Mouse (Mus musculus) intestine, embryonic 16.5 days (tissue): Measurements from ENCODE around the gene Raph1. TPM values are rescaled to one million over a fixed set of nuclear protein-coding genes. Genes with fewer than 3 reads are reported as not detected.
A peak's percentile ranks its signal among the peaks of the same experiment; 100 is the strongest.

ENCODE experiments used
- ATAC-seq: fragments of 200-750 bp; cut with Nextera tagmentation; 2 replicates; pipeline ENCODE4 v1.8.0; 2017; ENCODE audit warnings: moderate TSS enrichment, moderate library complexity
- H3K27ac ChIP-seq: fragments of 300-500 bp; sonication (generic); 2 replicates; pipeline ENCODE4 v1.5.1; 2014; ENCODE audit warnings: mild to moderate bottlenecking, low read length
- H3K27me3 ChIP-seq: fragments of 300-500 bp; sonication (generic); replicated peaks from 2 replicates; pipeline ENCODE4 v1.6.1; 2014; ENCODE audit warnings: low read length, control low read depth, mixed read lengths; ENCODE audit not compliant: control insufficient read depth, insufficient read depth
- H3K36me3 ChIP-seq: fragments of 300-500 bp; sonication (generic); 2 replicates; pipeline ENCODE4 v1.6.1; 2014; ENCODE audit warnings: low read length, control low read depth; ENCODE audit not compliant: control insufficient read depth, insufficient read depth
- H3K4me1 ChIP-seq: fragments of 300-500 bp; sonication (generic); 2 replicates; pipeline ENCODE4 v1.6.1; 2014; ENCODE audit warnings: low read length, control low read depth, mixed read lengths; ENCODE audit not compliant: control insufficient read depth, insufficient read depth
- H3K4me2 ChIP-seq: fragments of 300-500 bp; sonication (generic); 2 replicates; pipeline ENCODE4 v1.6.1; 2014; ENCODE audit warnings: low read depth, low read length, control low read depth
- H3K4me3 ChIP-seq: fragments of 300-500 bp; sonication (generic); 2 replicates; pipeline ENCODE4 v1.5.1; 2014; ENCODE audit warnings: mild to moderate bottlenecking, low read length
- H3K9ac ChIP-seq: fragments of 300-500 bp; sonication (generic); 2 replicates; pipeline ENCODE4 v1.6.1; 2014; ENCODE audit warnings: low read depth, low read length
- H3K9me3 ChIP-seq: fragments of 300-500 bp; sonication (generic); 2 replicates; pipeline ENCODE4 v1.6.1; 2016; ENCODE audit warnings: low read length, control low read depth; ENCODE audit not compliant: control insufficient read depth
- WGBS: fragments of 180-500 bp; shearing (Covaris S2); extraction: QIAGEN DNeasy Blood & Tissue Kit; methylation state at CpG from one replicate; pipeline ENCODE4 v1.1.7; 2014; 5-methylcytosine and 5-hydroxymethylcytosine counted together
- polyA plus RNA-seq: library from polyadenylated mRNA; unstranded; fragments of >200 nt; fragmentation: Nextera tagmentation; extraction: Ambion mirVana; gene quantifications from 2 replicates; pipeline ENCODE4 v1.2.1, GENCODE M21; 2015

Gene Raph1
- polyA plus RNA-seq, 1 experiment from 2014 or later = 20.2 TPM

DNA sequence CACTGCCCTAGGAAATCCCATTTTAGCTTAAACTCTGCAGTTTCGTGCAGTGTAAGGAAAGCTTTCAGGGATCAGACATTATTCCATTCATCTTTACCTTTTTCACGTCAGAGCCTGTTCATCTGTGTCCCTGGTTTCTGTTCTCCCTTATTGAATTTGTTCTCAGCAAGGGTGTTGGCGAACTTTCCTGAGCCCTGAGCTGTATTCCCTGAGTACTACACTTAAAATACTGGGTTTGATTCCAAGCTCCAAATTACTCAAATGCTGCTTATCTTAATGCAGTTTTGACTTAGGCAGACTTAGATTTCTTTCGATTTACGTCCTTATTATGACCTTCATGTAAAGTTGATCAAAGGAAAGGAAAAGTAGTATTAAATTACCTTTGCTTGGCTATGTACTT, 417 bp upstream of the Raph1 start:
- Histone ChIP-seq H3K4me3 (peak overlapping the region; percentile 82), H3K4me1 (peaks cover 2% of the 10 kb centered on the region; the same call in 1 of the 2 replicates), H3K9ac (peak overlapping the region; percentile 93), H3K4me2 (peak overlapping the region; percentile 72), H3K27me3 (no peaks in the 10 kb centered on the region), H3K9me3 (no peaks in the 10 kb centered on the region), H3K36me3 (no peaks in the 10 kb centered on the region), H3K27ac (peak overlapping the region; percentile 95)
- 20% methylated on average over 5 of the region's 5 CpGs for WGBS
- ATAC-seq = no peak

DNA sequence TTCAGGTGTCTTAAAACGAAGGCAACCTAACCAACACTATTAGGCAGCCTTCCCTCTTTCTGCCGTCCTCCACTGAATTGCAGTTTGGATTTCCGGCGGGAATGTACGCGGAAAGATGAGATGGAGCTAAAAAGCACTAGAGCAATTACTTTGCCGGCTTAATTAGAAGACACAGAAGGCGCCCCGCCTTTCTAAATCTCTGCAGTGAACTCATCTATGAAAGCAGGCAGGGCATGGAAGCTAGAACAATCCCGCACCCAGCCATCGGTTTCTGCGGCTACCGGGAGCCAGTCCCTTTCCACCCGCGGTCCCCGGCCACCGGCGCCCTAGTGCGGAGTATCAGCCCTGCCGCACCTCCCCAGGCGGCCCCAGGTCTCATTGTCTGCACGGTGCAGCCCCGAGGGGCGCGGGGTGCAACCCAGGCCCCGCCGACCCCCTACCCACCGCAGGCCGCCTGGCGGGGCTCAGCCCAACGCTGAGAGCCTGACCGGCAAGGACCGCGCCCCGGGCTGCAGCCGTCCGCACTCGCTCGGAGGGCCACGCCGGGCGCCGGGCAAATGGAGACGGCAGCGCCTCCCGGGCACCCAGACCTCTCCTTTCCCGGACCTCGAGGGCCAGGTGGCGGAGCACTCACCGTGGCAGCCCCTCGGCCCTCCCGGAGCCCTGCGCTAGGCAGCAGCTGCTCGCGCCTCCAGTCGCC, 823 bp downstream of the Raph1 start:
- ATAC-seq = peak; percentile 66
- peaks cover 4% of the 10 kb centered on the region for H3K9me3 ChIP-seq
- no peaks in the 10 kb centered on the region for H3K27me3 ChIP-seq
- H3K9ac ChIP-seq = peak overlapping the region; percentile 93
- H3K4me2 ChIP-seq = peak overlapping the region; percentile 72
- under 1% methylated on average over 54 of the region's 56 CpGs for WGBS
- peak overlapping the region; percentile 82 for H3K4me3 ChIP-seq
- H3K36me3 ChIP-seq = peaks cover 4% of the 10 kb centered on the region
- H3K4me1 ChIP-seq = peaks cover 2% of the 10 kb centered on the region; the same call in 1 of the 2 replicates
- H3K27ac ChIP-seq = peak overlapping the region; percentile 96

DNA sequence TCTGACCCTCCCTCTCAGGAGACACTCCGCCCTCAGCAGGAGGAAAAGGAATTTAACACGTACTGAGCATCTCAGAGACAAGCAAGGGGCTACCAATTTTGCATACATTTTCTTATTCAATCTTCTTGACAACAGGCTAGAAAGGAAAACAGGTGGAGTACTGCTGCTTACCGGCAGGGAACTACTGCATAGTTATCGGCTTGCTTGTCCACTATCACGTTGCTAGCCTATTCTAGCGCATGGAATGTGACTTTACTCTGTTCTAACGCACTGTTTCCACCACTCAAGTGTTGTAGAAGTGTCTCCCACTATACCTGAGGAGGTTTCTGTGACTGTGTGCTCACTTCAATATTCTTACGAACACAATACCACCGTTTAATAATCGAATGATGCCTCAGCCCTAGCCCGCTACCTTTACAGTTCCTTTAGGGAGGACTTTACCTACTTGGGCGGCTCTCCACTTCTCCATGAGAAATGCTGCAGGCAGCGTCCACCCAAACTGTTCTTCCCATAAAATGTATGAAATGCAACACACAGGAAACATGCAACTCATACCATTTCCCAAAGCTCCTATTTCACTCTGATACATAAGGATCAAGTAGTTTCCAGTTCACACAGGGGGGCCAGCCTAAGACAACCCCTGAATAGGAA, 1.5 kb downstream of the Raph1 start:
- 1% methylated on average over 13 of the region's 13 CpGs for WGBS
- H3K4me1 ChIP-seq = peaks cover 2% of the 10 kb centered on the region; the same call in 1 of the 2 replicates
- H3K4me3 ChIP-seq = peak overlapping the region; percentile 82
- peak overlapping the region; percentile 72 for H3K4me2 ChIP-seq
- ATAC-seq = no peak
- H3K9me3 ChIP-seq = peaks cover 7% of the 10 kb centered on the region
- peak overlapping the region; percentile 96 for H3K27ac ChIP-seq
- peaks cover 7% of the 10 kb centered on the region for H3K36me3 ChIP-seq
- H3K27me3 ChIP-seq = no peaks in the 10 kb centered on the region
- H3K9ac ChIP-seq = peak overlapping the region; percentile 93

DNA sequence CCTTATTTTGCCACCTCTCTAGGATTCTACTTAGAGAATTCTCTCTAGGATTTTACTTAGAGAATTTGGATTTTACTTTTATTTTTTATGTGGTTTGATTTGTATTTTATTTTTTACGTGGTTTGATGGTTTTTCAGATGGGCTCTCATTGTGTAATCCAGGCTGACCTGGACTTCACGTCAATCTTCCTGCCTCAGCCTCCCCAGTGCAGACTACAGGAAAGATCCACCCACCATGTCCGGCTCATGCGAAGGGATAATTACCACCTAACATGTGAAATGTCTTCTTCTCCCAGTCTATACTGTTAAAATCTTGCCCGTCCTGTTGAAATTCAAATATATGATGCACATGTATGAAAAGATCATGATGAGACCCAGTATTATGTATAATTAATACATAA, 2.2 kb downstream of the Raph1 start:
- no peaks in the 10 kb centered on the region for H3K27me3 ChIP-seq
- H3K4me3 ChIP-seq = no peak overlapping the region
- H3K27ac ChIP-seq = no peak overlapping the region
- H3K4me1 ChIP-seq = peaks cover 2% of the 10 kb centered on the region; the same call in 1 of the 2 replicates
- H3K9me3 ChIP-seq = peaks cover 7% of the 10 kb centered on the region
- no peak overlapping the region for H3K9ac ChIP-seq
- peak overlapping the region; percentile 72 for H3K4me2 ChIP-seq
- peaks cover 9% of the 10 kb centered on the region for H3K36me3 ChIP-seq
- no peak for ATAC-seq
- 80% methylated on average over 5 of the region's 5 CpGs for WGBS

DNA sequence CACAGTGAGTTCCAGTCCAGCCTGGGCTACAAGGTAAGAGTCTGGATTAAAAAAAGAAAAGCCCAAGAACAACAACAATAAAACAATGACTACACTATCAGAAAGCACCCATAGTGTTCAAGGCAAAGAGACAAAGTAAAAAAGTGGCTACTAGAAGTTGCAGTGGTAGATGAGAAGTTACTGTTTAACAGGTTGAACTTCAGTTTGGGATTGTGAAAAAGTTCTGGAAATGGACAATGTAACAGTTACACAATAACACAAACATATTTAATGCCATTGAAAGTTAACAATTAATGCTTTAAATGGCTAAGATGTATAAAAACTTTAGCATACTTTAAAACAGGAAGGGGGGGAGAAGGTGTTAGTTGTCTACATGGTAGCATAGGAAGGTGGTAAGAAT, 3.9 kb downstream of the Raph1 start:
- H3K4me3 ChIP-seq = no peak overlapping the region
- H3K9me3 ChIP-seq = peaks cover 7% of the 10 kb centered on the region
- H3K4me1 ChIP-seq = peaks cover 2% of the 10 kb centered on the region; the same call in 1 of the 2 replicates
- no peak overlapping the region for H3K9ac ChIP-seq
- no peak overlapping the region for H3K4me2 ChIP-seq
- no peak overlapping the region for H3K27ac ChIP-seq
- H3K27me3 ChIP-seq = no peaks in the 10 kb centered on the region
- ATAC-seq = no peak
- peaks cover 9% of the 10 kb centered on the region for H3K36me3 ChIP-seq

DNA sequence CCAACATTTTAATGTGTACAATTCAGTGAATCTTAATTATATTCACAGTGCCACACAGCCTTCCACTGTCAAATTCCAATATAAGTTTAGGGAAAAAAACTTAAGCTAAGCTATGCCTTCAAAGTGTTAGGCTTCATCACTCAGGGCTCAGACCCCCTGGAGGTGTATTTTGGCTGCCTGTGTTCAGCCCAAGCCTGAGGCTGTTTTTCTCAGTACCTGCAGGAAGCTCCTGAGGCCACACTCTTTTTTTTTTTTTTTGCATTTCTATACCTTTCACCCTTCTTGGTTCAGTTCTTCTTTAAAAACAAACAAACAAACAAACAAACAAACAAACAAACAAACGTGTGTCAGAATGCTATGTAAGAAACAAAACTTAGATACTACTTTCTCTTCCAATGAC, 23.2 kb downstream of the Raph1 start:
- Histone ChIP-seq H3K36me3 (peaks cover 6% of the 10 kb centered on the region), H3K4me2 (no peak overlapping the region), H3K27ac (no peak overlapping the region), H3K9me3 (peaks cover 8% of the 10 kb centered on the region; the same call in 1 of the 2 replicates), H3K4me1 (no peaks in the 10 kb centered on the region), H3K4me3 (no peak overlapping the region), H3K9ac (no peak overlapping the region), H3K27me3 (no peaks in the 10 kb centered on the region)
- WGBS = 32% methylated on average over 1 of the region's 1 CpGs
- ATAC-seq = no peak

DNA sequence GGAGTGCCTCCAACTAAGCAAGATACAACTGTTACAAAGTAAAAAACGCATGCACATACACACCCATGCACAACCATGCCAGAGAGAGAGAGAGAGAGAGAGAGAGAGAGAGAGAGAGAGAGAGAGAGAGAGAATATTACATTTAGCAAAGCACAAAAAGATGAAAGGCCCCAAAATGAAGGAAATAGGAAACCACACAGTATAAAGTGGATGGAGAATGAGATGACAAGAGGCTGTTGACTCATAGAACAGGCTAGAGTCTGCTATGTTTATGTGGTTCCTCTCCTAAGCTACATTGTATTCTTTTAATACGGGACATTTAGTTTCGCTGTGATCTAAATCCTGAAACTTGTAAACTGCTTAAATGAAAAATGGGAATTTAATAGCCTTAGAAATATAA, 27.6 kb downstream of the Raph1 start:
- Histone ChIP-seq H3K27ac (no peak overlapping the region), H3K27me3 (no peaks in the 10 kb centered on the region), H3K36me3 (no peaks in the 10 kb centered on the region), H3K9ac (no peak overlapping the region), H3K9me3 (no peaks in the 10 kb centered on the region), H3K4me2 (no peak overlapping the region), H3K4me3 (no peak overlapping the region), H3K4me1 (no peaks in the 10 kb centered on the region)
- WGBS = 80% methylated on average over 3 of the region's 3 CpGs
- no peak for ATAC-seq

DNA sequence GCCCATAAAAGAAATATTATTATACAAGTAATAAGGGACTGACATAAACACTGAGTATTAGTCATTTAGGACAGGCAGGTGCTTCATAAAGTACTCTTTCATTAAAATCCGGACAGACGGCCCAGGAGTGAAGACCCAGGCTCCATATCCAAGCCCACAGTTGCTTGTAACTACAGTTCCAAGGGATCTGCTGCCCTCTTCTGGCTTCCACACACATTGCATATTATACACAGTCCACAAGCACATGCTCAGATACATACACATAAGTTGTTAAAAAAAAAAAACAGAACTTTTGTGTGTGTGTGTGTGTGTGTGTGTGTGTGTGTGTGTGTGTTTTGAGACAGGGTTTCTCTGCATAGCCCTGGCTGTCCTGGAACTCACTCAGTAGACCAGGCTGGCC, 32.0 kb downstream of the Raph1 start:
- H3K27me3 ChIP-seq = no peaks in the 10 kb centered on the region
- no peaks in the 10 kb centered on the region for H3K4me1 ChIP-seq
- no peak overlapping the region for H3K4me3 ChIP-seq
- no peaks in the 10 kb centered on the region for H3K9me3 ChIP-seq
- H3K9ac ChIP-seq = no peak overlapping the region
- ATAC-seq = no peak
- WGBS = 88% methylated on average over 2 of the region's 2 CpGs
- H3K4me2 ChIP-seq = no peak overlapping the region
- peaks cover 4% of the 10 kb centered on the region; the same call in 1 of the 2 replicates for H3K36me3 ChIP-seq
- H3K27ac ChIP-seq = no peak overlapping the region

DNA sequence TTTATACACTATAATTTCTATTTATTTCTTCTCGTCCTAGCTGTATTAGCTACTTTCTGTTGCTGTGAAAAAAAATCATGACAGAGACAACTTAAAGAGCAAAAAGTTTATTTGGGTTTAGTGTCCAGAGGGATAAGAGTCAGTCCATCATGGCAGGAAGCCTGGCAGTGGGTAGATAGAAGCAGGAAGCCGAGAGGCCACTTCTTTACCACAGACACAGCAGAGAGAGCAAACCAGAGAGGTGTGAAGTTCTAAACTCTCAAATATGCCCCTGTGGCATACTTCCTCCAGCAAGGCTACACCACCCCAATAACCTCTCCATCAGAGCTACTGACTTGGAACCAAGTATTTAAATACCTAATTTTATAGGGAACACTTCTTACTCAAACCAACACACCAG, 36.3 kb downstream of the Raph1 start:
- 83% methylated on average over 2 of the region's 2 CpGs for WGBS
- ATAC-seq = no peak
- H3K27me3 ChIP-seq = no peaks in the 10 kb centered on the region

More for the DNA sequence above, 36.3 kb downstream of the Raph1 start:
- Histone ChIP-seq H3K4me2 (no peak overlapping the region), H3K4me3 (no peak overlapping the region), H3K27ac (no peak overlapping the region), H3K4me1 (no peaks in the 10 kb centered on the region), H3K9me3 (no peaks in the 10 kb centered on the region), H3K36me3 (peaks cover 10% of the 10 kb centered on the region; the same call in 1 of the 2 replicates), H3K9ac (no peak overlapping the region)
